Mouse (Mus musculus): ENCODE results near the gene Zbtb25. TPM values are rescaled to one million over a fixed set of nuclear protein-coding genes. Genes with fewer than 3 reads are reported as not detected.

The Zbtb25 gene
- polyA plus RNA-seq, 1 experiment from 2014 or later: 15.7 TPM

DNA sequence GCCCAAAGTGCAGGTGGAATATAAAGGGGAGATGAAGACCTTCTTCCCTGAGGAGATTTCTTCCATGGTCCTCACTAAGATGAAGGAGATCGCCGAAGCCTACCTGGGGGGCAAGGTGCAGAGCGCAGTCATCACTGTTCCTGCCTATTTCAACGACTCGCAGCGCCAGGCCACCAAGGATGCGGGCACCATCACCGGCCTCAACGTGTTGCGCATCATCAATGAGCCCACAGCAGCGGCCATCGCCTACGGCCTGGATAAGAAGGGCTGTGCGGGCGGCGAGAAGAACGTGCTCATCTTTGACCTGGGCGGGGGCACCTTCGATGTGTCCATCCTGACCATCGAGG lies 35.4 kb upstream of the Zbtb25 start:
- no peak for ATAC-seq
- no peak overlapping the region for H3K9ac ChIP-seq (ENCODE audit: low read depth, low read length)
- H3K9me3 ChIP-seq (replicated peaks; ENCODE audit: control insufficient read depth, low read length, poor library complexity, severe bottlenecking): no peaks in the 10 kb centered on the region
- peak overlapping the region; percentile 74 for H3K4me2 ChIP-seq (ENCODE audit: low read length)
- no peak overlapping the region for H3K27ac ChIP-seq (ENCODE audit: low read length)
- H3K4me1 ChIP-seq (ENCODE audit: control insufficient read depth, insufficient read depth, low read length): peaks cover 4% of the 10 kb centered on the region; the same call in 1 of the 2 replicates
- H3K36me3 ChIP-seq (ENCODE audit: control insufficient read depth, insufficient read depth, low read length): no peaks in the 10 kb centered on the region
- WGBS: 8% methylated on average over 20 of the region's 20 CpGs
- H3K27me3 ChIP-seq (ENCODE audit: control insufficient read depth, insufficient read depth, low read depth, low read length): peaks cover 27% of the 10 kb centered on the region
- H3K4me3 ChIP-seq (ENCODE audit: low read depth, low read length): peak overlapping the region; percentile 50

DNA sequence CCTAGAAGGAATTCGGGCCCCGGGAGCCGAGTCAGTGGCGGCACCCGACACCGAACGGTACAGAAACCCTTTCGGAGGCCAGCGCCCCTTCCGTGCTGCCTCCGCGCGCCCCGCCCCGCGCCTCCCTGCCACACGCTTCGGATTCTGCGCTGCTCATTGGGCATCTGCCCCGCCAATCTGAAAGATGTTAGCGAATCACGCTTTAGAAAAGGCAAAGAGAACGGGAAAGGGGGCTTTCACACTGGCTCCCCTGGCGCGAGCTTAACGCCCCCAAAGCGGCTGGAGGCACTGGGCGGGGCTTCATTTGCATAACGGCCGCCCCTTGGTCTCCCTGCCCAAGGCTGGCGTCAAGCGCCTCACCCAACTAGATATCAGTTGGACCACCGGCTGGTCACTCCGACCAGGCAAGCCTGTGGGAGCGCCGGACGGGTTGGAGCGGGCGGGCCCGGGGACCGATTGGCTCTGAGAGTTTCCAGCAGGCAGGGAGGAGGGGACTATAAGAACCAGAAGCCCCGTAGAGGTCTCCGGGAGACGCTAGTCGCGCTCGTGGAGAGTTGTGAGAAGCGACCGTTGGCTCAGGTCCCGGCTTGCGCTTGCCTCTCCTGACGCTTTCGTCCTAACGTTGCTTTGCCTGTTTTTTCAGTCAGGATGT lies 34.6 kb upstream of the Zbtb25 start, which contains the start of gene Hspa2:
TSS of gene Hspa2 (plus strand) at position 291 of the 652 bp plus-strand sequence.
- Histone ChIP-seq H3K27ac (ENCODE audit: low read length) (peak within 1 kb of the TSS; percentile 71), H3K4me1 (ENCODE audit: control insufficient read depth, insufficient read depth, low read length) (peaks cover 4% of the 10 kb centered on the region; the same call in 1 of the 2 replicates), H3K27me3 (ENCODE audit: control insufficient read depth, insufficient read depth, low read depth, low read length) (peaks cover 27% of the 10 kb centered on the region), H3K9ac (ENCODE audit: low read depth, low read length) (peak within 1 kb of the TSS; percentile 60), H3K4me2 (ENCODE audit: low read length) (peak within 1 kb of the TSS; percentile 74), H3K9me3 (replicated peaks; ENCODE audit: control insufficient read depth, low read length, poor library complexity, severe bottlenecking) (no peaks in the 10 kb centered on the region), H3K36me3 (ENCODE audit: control insufficient read depth, insufficient read depth, low read length) (no peaks in the 10 kb centered on the region), H3K4me3 (ENCODE audit: low read depth, low read length) (peak within 1 kb of the TSS; percentile 50)
- WGBS: under 1% methylated on average over 53 of the region's 54 CpGs
- ATAC-seq: peak; percentile 98

DNA sequence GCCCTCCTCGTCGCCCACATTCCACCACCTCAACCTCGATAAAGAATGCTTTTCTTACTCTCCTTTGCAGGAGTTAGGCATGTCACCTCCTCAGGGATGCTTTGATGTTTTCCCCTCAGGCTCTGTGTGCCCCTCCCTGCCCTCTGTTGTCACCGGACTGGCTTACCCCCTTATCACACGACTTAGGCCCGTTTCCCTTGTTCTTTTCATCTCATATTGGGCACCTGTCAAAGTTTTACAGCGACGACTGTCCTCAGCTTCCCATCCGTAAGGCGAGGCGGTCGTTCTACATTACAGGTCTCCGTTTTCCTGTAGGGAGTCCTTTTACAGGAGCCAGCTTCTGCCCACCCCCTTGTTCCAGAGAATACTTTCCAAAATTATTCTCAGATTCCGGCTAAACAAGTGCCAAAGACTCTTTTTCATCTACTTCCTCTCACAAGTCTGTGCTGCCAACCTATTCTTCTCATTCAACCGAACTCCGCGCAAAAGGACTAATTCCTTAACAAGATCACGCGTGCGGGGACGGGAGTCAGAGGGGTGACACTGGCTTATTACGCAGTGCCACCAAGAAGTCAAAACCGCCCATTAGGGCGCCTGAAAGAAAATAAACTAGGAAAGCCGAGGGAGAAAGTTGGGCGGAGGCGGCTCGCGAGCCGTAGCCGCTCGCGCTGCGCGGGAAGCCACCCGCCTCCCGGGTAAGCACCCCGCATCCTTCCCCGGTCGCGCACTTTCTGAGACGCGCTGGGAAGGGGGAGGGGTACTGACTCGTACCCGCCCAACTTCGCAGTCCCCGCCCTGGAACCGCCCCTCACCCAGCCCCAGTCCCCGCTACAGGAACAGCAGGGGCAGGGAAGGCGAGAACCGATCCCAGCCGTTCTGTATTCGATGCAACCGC lies 33.8 kb upstream of the Zbtb25 start:
- Histone ChIP-seq H3K36me3 (ENCODE audit: control insufficient read depth, insufficient read depth, low read length) (no peaks in the 10 kb centered on the region), H3K4me1 (ENCODE audit: control insufficient read depth, insufficient read depth, low read length) (peaks cover 4% of the 10 kb centered on the region; the same call in 1 of the 2 replicates), H3K9ac (ENCODE audit: low read depth, low read length) (peak overlapping the region; percentile 60), H3K4me3 (ENCODE audit: low read depth, low read length) (peak overlapping the region; percentile 50), H3K4me2 (ENCODE audit: low read length) (peak overlapping the region; percentile 74), H3K9me3 (replicated peaks; ENCODE audit: control insufficient read depth, low read length, poor library complexity, severe bottlenecking) (no peaks in the 10 kb centered on the region), H3K27me3 (ENCODE audit: control insufficient read depth, insufficient read depth, low read depth, low read length) (peaks cover 27% of the 10 kb centered on the region), H3K27ac (ENCODE audit: low read length) (peak overlapping the region; percentile 71)
- peak; percentile 92 for ATAC-seq
- under 1% methylated on average over 52 of the region's 54 CpGs for WGBS

DNA sequence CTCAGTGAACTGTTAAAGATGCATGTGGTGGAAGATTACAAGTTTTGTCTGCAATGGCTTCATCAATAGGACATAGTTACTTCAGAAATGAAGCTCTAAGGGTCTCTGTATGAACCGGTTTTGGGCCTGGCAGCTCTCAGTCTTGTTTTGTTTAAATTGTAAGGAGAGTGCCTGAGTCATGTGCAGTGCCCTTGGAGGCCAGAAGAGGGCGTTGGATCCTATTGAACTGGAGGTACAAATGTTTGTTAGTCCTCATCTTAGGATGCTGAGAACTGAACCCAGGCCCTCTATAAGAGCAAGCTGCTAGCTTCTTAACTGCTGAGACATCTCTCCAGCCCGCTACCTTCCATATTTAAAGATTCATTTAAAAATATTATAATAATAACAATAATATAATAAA lies 32.3 kb upstream of the Zbtb25 start:
- H3K4me1 ChIP-seq (ENCODE audit: control insufficient read depth, insufficient read depth, low read length): peaks cover 4% of the 10 kb centered on the region; the same call in 1 of the 2 replicates
- WGBS: 56% methylated on average over 3 of the region's 3 CpGs
- H3K27ac ChIP-seq (ENCODE audit: low read length): no peak overlapping the region
- peaks cover 15% of the 10 kb centered on the region for H3K27me3 ChIP-seq (ENCODE audit: control insufficient read depth, insufficient read depth, low read depth, low read length)
- no peak for ATAC-seq
- H3K9me3 ChIP-seq (replicated peaks; ENCODE audit: control insufficient read depth, low read length, poor library complexity, severe bottlenecking): no peaks in the 10 kb centered on the region
- no peaks in the 10 kb centered on the region for H3K36me3 ChIP-seq (ENCODE audit: control insufficient read depth, insufficient read depth, low read length)
- no peak overlapping the region for H3K4me3 ChIP-seq (ENCODE audit: low read depth, low read length)
- no peak overlapping the region for H3K4me2 ChIP-seq (ENCODE audit: low read length)
- no peak overlapping the region for H3K9ac ChIP-seq (ENCODE audit: low read depth, low read length)

GRCm38 (mm10) chr12:76397281-76397680 lies 27.9 kb upstream of the Zbtb25 start:
- H3K4me1 ChIP-seq (ENCODE audit: control insufficient read depth, insufficient read depth, low read length): no peaks in the 10 kb centered on the region
- H3K36me3 ChIP-seq (ENCODE audit: control insufficient read depth, insufficient read depth, low read length): no peaks in the 10 kb centered on the region
- no peaks in the 10 kb centered on the region for H3K9me3 ChIP-seq (replicated peaks; ENCODE audit: control insufficient read depth, low read length, poor library complexity, severe bottlenecking)
- H3K27ac ChIP-seq (ENCODE audit: low read length): no peak overlapping the region
- 0 out of 2 replicates have a peak, but pooled peaks cover 3% of the 10 kb centered on the region for H3K27me3 ChIP-seq (ENCODE audit: control insufficient read depth, insufficient read depth, low read depth, low read length)
- H3K4me3 ChIP-seq (ENCODE audit: low read depth, low read length): no peak overlapping the region
- H3K4me2 ChIP-seq (ENCODE audit: low read length): no peak overlapping the region
- no peak overlapping the region for H3K9ac ChIP-seq (ENCODE audit: low read depth, low read length)
- 88% methylated on average over 5 of the region's 5 CpGs for WGBS
- ATAC-seq: no peak

- H3K4me2 ChIP-seq (ENCODE audit: low read length): no peak overlapping the region
- no peaks in the 10 kb centered on the region for H3K27me3 ChIP-seq (ENCODE audit: control insufficient read depth, insufficient read depth, low read depth, low read length)
- H3K27ac ChIP-seq (ENCODE audit: low read length): no peak overlapping the region
- H3K4me1 ChIP-seq (ENCODE audit: control insufficient read depth, insufficient read depth, low read length): no peaks in the 10 kb centered on the region
- 82% methylated on average over 5 of the region's 5 CpGs for WGBS
- no peak overlapping the region for H3K4me3 ChIP-seq (ENCODE audit: low read depth, low read length)
- H3K9ac ChIP-seq (ENCODE audit: low read depth, low read length): no peak overlapping the region
- H3K9me3 ChIP-seq (replicated peaks; ENCODE audit: control insufficient read depth, low read length, poor library complexity, severe bottlenecking): no peaks in the 10 kb centered on the region
- no peak for ATAC-seq
- H3K36me3 ChIP-seq (ENCODE audit: control insufficient read depth, insufficient read depth, low read length): no peaks in the 10 kb centered on the region
These were observed 23.6 kb upstream of the Zbtb25 start for GRCm38 (mm10) chr12:76392979-76393378.

DNA sequence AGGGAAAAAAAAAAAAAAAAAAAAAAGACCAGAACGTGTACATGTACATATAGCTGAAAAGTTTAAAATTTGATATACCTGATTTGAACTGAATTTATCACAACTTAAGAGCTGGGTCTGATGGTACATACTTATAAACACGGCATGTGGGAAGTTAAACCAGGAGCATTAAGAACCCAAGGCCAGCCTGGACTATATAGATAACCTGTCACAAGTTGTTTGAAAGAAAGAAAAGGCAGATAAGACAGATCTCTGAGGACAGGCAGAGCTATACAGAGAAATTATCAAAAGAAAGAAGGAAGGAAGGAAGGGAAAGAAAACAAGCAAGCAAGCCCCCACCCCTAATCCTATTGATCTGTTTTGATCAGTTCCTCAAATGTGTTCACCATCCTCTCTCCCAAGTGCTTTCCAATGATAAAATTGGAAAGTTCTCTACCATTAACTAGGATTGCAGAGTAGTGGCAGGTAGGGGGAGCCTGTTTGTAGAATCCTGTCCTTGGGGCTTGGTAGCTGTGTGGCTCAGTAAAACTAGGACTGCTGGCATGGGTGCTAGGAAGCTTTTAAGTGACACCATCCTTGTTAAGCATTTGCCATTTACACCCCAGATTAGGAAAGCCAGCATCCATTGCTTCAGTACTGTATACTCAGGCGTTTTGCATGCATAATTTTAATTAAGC lies 22.3 kb upstream of the Zbtb25 start:
- WGBS: 81% methylated on average over 3 of the region's 3 CpGs
- no peak overlapping the region for H3K4me2 ChIP-seq (ENCODE audit: low read length)

DNA sequence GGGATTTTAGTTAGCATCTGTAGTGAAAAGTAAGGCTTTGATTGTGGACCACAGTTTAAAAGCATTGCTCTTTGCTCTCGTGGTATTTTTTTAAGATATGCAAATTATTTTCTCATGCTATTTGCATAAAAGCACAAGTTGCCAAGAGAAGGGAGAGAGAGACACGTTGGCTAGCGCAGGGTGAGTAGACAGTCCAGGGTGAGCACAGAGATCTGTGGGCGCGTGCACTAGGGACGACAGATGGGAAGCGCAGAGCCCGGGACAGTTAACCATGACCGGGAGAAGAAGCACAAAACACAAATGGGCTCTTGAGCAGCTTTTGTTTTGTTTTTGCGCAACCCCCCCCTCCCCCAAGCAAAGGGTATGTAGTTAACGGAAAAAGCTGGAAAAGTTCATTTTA lies 19.4 kb upstream of the Zbtb25 start:
- 65% methylated on average over 11 of the region's 11 CpGs for WGBS
- Histone ChIP-seq H3K27me3 (ENCODE audit: control insufficient read depth, insufficient read depth, low read depth, low read length) (no peaks in the 10 kb centered on the region), H3K27ac (ENCODE audit: low read length) (no peak overlapping the region), H3K4me2 (ENCODE audit: low read length) (no peak overlapping the region), H3K4me1 (ENCODE audit: control insufficient read depth, insufficient read depth, low read length) (no peaks in the 10 kb centered on the region), H3K36me3 (ENCODE audit: control insufficient read depth, insufficient read depth, low read length) (peaks cover 6% of the 10 kb centered on the region; the same call in 1 of the 2 replicates), H3K4me3 (ENCODE audit: low read depth, low read length) (no peak overlapping the region), H3K9ac (ENCODE audit: low read depth, low read length) (no peak overlapping the region), H3K9me3 (replicated peaks; ENCODE audit: control insufficient read depth, low read length, poor library complexity, severe bottlenecking) (no peaks in the 10 kb centered on the region)
- no peak for ATAC-seq

More for the DNA sequence above, 22.3 kb upstream of the Zbtb25 start:
- ATAC-seq: no peak
- H3K9me3 ChIP-seq (replicated peaks; ENCODE audit: control insufficient read depth, low read length, poor library complexity, severe bottlenecking): no peaks in the 10 kb centered on the region
- H3K4me3 ChIP-seq (ENCODE audit: low read depth, low read length): no peak overlapping the region
- 0 out of 2 replicates have a peak, but pooled peaks cover under 1% of the 10 kb centered on the region for H3K36me3 ChIP-seq (ENCODE audit: control insufficient read depth, insufficient read depth, low read length)
- H3K9ac ChIP-seq (ENCODE audit: low read depth, low read length): no peak overlapping the region
- no peak overlapping the region for H3K27ac ChIP-seq (ENCODE audit: low read length)
- H3K4me1 ChIP-seq (ENCODE audit: control insufficient read depth, insufficient read depth, low read length): no peaks in the 10 kb centered on the region
- no peaks in the 10 kb centered on the region for H3K27me3 ChIP-seq (ENCODE audit: control insufficient read depth, insufficient read depth, low read depth, low read length)
